Mouse (Mus musculus) cerebellum, adult 9-10 months (tissue): ENCODE measurements around the gene Psmd9.
"Not testable (repeated sequence)": the region's sequence is repeated elsewhere in the genome, so short reads cannot be mapped to it uniquely, and the experiment has no call there.

Experiments
- DNase-seq: peaks from one replicate; pipeline ENCODE4 v3.0.0; 2022

The Psmd9 gene

DNA sequence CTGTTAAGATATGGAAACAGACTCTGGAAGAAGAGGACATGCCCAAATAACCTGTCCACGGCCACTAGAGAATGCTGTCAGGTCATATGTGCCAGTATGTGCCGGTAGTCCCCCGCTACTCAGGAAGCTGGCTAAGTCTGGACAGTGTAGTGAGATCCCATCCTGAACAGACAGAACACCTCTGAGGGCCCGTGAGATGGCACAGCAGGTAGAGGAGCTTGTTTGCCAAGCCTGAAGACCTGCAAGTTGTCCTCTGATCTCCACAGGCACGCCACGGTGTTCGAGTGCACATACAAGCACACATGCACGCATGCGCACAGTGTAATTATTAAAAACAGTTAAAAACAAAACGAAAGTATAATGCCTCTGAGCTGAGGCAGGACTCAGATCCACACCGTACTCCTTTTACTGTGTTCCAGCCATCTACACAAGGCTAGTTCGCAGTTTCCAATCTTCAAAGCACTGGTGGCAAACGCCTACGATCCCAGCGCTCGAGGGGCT is 26.3 kb downstream of the Psmd9 start:
- DNase-seq: no peak

GRCm38 (mm10) chr5:123196746-123197145 is 27.5 kb downstream of the Psmd9 start:
- no peak for DNase-seq

DNA sequence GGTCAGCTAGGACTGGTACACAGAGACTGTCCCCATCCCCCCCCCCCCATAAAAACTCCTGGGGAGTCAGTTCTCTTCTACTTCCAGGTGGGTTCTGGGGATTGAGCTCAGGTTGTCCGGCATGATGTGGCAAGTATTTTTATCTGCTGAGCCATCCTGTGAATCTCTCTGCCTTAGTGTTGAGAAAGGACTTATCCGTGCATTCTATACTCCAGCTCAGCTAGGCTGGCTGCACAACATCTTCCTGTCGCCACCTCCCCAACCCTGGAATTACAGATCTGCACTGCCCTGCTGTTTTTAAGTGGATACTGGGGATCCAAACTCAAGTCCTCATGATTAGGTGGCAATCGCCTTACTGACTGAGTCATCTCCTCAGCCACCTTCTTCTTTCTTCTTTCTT is 29.3 kb downstream of the Psmd9 start:
- DNase-seq: no peak

GRCm38 (mm10) chr5:123200816-123201522 is 31.8 kb downstream of the Psmd9 start:
- DNase-seq: not testable (repeated sequence)

DNA sequence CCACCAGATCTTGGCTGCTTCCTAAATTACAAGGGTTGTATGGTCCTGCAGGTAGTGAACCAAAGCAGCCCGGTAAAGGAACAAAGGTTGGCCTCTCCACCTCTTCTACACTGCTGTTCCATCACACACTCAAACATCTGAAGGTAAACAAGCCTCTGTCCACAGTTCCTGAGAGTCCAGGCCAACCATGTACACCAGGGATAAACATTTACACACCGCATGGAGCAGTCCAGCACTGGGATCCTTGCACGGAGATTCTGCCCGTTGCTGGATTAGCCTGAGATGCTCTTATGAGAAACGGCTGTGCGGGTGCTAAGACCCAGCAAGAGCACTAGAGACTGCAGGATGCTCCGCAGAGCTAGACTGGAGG is 32.3 kb downstream of the Psmd9 start:
- no peak for DNase-seq

- peak; percentile 38 for DNase-seq
Measured at GRCm38 (mm10) chr5:123201987-123202386, 32.8 kb downstream of the Psmd9 start.

GRCm38 (mm10) chr5:123202771-123203170 is 33.6 kb downstream of the Psmd9 start:
- DNase-seq: not testable (repeated sequence)

DNA sequence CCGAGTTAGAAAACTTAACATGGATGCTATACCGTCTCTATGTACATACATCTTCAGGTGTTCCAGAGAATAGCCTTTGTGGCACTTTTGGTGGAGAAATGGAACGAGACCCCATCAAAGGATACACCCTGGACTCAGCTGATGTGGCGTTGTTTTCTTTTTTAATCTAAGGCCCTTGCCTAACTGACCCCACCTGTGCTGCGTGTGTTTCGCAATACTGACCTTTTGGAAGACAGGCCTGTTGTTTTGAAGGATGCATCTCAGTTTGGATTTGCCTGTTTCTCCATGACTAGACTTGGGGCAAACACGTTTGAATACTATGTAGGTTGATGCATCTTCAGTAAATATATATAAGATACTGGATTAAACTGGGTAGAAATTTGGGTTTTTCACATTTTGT is 34.4 kb downstream of the Psmd9 start:
- DNase-seq: not testable (repeated sequence)

- not testable (repeated sequence) for DNase-seq
Measured at GRCm38 (mm10) chr5:123222346-123223050, 53.3 kb downstream of the Psmd9 start.

DNA sequence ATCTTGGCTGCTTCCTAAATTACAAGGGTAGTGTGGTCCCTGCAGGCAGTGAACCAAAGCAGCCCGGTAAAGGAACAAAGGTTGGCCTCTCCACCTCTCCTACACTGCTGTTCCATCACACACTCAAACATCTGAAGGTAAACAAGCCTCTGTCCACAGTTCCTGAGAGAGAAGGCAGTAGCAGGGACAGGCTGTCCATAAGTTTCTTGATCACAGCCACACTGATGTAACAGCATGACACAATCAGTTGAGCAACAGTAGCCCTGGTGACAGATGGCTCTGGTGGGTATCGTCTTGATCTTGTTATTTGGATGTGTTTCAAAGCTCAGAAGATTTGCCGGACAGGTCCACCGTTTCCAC is 53.8 kb downstream of the Psmd9 start:
- DNase-seq: no peak

GRCm38 (mm10) chr5:123223861-123224260 is 54.6 kb downstream of the Psmd9 start:
- DNase-seq: not testable (repeated sequence)

GRCm38 (mm10) chr5:123226851-123227250 is 57.6 kb downstream of the Psmd9 start:
- DNase-seq: no peak

DNA sequence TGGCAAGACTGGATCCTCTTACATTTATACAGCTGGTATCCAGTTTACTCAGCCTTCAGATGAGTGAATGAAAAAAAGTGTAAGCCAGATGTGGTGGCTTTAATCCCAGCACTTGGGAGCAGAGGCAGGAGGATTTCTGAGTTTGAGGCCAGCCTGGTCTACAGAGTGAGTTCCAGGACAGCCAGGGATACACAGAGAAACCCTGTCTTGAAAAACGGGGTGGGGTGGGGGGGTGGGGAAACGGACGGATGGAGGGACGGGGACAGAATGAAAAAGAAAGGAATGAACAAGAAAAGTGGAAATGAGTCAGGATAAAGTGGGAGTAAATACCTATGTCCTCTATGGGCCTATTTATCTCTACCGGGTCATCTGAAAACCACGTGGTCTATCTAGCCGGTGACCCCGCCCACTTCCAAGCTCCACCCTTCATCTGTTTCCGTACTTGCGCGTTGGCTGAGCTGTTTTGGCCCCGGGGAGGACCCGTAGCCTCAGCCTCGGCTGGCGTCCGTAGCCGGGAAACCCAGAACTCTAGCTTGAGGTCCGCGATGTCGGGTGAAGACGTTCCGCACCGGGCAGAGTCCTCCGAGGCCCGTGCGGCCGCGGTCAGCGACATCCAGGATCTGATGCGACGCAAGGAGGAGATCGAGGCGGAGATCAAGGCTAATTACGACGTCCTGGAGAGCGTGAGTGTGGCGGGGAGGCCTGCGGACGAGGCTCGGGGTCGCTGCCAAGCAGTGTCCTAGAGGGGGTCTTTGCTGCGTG is 58.7 kb downstream of the Psmd9 start:
- DNase-seq: peak; percentile 96

DNA sequence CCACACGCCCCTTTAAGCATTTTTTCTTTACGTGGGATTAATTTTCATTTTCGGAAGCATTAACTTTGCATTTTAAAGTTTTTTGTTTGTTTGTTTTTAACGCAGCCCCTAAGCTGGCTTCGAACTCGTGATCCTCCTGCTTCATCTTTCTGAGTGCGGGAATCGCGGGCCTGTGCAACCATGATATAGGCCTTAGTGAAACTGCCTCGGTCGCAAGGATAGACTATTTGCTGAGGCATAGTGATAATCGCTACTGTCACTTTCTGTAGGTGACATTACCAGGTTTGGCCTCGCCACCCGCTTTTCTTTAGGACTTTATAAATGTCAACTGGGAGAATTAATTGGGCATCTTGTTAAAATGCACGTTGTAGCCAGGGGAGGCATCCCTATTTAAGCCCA is 59.3 kb downstream of the Psmd9 start:
- DNase-seq: no peak

DNA sequence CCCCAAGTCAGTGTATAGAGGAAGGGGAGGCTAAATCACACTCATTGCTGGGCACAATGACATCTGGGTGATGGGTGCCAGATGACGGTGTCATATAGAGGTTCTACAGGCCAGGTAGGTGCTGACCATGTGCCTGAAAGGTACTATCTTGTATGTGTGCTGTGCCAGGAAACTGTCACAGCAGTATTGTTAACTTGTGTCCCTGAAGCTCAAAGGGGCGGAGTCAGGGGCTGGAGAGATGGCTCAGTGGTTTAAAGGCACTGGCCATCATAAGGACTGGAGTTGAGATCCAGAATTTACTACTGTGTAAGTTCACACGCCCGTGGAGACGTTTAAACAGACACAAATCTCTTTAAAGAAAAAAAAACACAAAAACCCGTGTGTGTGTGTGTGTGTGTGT is 60.1 kb downstream of the Psmd9 start:
- no peak for DNase-seq

DNA sequence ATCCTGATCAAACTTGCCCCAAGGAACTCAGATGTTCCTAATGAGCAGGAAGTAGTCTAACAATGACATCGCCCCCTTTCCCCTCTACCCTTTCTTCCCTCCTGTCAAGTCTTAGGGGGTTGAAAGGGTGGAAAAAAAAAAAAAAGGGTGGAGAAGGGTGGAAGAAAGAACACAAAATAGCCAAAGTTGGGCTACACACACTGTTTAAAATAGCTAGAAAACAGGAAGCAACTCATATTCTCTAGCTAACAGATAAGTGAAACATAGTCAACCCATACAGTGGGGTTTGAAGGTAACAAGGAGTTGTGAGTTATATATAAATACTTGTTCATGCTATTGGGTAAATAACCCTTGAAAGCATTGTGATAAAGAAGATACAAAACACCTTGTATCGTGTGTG is 63.0 kb downstream of the Psmd9 start:
- no peak for DNase-seq

DNA sequence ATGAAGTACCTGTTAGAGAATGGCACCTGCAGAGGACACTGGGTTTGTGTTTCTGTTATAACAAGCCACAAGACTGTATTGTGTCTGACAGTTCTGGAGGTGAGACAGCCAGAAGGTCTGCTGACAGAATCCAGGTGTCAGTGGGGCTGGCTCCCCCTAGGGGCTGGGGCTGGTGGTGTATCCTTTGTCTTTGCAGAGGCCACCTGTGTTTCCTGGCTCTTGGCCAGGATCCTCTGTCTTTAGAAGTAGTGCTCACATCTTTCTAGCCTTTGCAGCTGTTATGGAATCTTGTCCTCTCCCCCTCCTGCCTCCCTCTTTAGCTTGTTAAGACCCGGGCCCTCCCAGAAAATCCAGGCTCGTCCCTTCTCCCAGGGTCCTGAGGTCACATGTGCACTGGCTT is 66.5 kb downstream of the Psmd9 start:
- DNase-seq: no peak

- no peak for DNase-seq
Measured at GRCm38 (mm10) chr5:123236426-123236825, 67.2 kb downstream of the Psmd9 start.

- DNase-seq: no peak
Measured at GRCm38 (mm10) chr5:123239501-123239900, 70.3 kb downstream of the Psmd9 start.

GRCm38 (mm10) chr5:123245518-123245917 is 76.3 kb downstream of the Psmd9 start:
- DNase-seq: peak; percentile 54

DNA sequence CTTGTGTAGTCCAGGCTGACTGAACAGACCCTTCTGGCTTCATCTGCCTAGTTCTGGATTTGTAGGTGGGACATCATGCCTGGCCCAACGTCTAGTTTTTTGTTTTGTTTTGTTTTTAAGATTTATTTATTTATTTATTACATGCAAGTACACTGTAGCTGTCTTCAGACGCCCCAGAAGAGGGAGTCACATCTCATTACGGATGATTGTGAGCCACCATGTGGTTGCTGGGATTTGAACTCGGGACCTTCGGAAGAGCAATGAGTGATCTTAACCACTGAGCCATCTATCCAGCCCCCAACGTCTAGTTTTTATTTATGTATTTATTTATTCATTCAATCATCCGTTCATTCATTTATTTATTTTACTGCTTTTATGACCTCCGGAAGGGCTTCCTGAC is 82.2 kb downstream of the Psmd9 start:
- no peak for DNase-seq

GRCm38 (mm10) chr5:123251834-123252233 is 82.6 kb downstream of the Psmd9 start, which contains the start of gene Wdr66:
Gene Wdr66 (plus strand): TSS chr5:123252102.
- peak; percentile 79 for DNase-seq
